28 mouse cellular contexts compared by ENCODE assay signal in genomic region chr19:4240247-4240668, GRCm38 (mm10). TPM values are rescaled to one million over a fixed set of nuclear protein-coding genes. Genes with fewer than 3 reads are reported as not detected.
DNase-seq lines count a peak whose midpoint lies in the region; ATAC-seq and TF ChIP-seq lines count a peak whose summit lies in the region.
"Had no signal": no experiment of that assay in that cellular context is flagged by ENCODE, and none has a peak within 500 bp of the region (broad histone marks: within the 10 kb centered on the region; RNA-seq: fewer than 3 reads in every experiment).

No protein-coding gene starts in this region.

- H3K4me2 ChIP-seq in kidney, postnatal 0 days (ENCODE audit: low read length), result no peak overlapping the region
- no peak overlapping the region for H3K4me2 ChIP-seq in neural tube, embryonic 15.5 days
- H3K4me2 ChIP-seq: embryonic facial prominence, embryonic 12.5 days; heart, embryonic 13.5 days; hindbrain, embryonic 15.5 days; midbrain, embryonic 11.5 days; neural tube, embryonic 12.5 days had no signal

- no peaks in the 10 kb centered on the region for H3K27me3 ChIP-seq in kidney, postnatal 0 days (ENCODE audit: insufficient read depth, low read length)
- no peaks in the 10 kb centered on the region for H3K27me3 ChIP-seq in neural tube, embryonic 15.5 days (replicated peaks)
- H3K27me3 ChIP-seq: embryonic facial prominence, embryonic 12.5 days; hindbrain, embryonic 15.5 days had no signal

- H3K9ac ChIP-seq in kidney, postnatal 0 days (ENCODE audit: low read depth, low read length), result no peak overlapping the region
- no peak overlapping the region for H3K9ac ChIP-seq in neural tube, embryonic 15.5 days (replicated peaks)
- H3K9ac ChIP-seq: embryonic facial prominence, embryonic 12.5 days; heart, embryonic 13.5 days; hindbrain, embryonic 15.5 days; neural tube, embryonic 12.5 days had no signal

- 33% methylated on average over 8 of the region's 8 CpGs for WGBS in kidney, postnatal 0 days
- 68% methylated on average over 8 of the region's 8 CpGs for WGBS in neural tube, embryonic 15.5 days

- no peak; the same call in 1 of the 2 replicates for ATAC-seq in kidney, postnatal 0 days (replicated peaks; ENCODE audit: low FRiP score, low read depth)
- ATAC-seq in neural tube, embryonic 15.5 days (ENCODE audit: low FRiP score), result no peak
- ATAC-seq: CD4-positive, CD25-positive, alpha-beta regulatory T cell, adult 4 months; forebrain, embryonic 14.5 days; midbrain, embryonic 16.5 days had no signal

- H3K9me3 ChIP-seq in kidney, postnatal 0 days (replicated peaks; ENCODE audit: low read length), result no peaks in the 10 kb centered on the region
- no peaks in the 10 kb centered on the region for H3K9me3 ChIP-seq in neural tube, embryonic 15.5 days (replicated peaks)
- H3K9me3 ChIP-seq: embryonic facial prominence, embryonic 12.5 days; hindbrain, embryonic 15.5 days; neural tube, embryonic 12.5 days had no signal

- no peak overlapping the region for H3K4me3 ChIP-seq in kidney, postnatal 0 days (replicated peaks; ENCODE audit: low read depth, low read length)
- no peak overlapping the region for H3K4me3 ChIP-seq in neural tube, embryonic 15.5 days (replicated peaks)
- H3K4me3 ChIP-seq: embryonic facial prominence, embryonic 12.5 days; heart, embryonic 13.5 days; hindbrain, embryonic 15.5 days; neural tube, embryonic 12.5 days had no signal

- peak; percentile 79 for DNase-seq in kidney, postnatal 0 days (ENCODE audit: low spot score)
- no peak for DNase-seq in kidney, postnatal 14 days
- DNase-seq in neural tube, embryonic 10.5 days (ENCODE audit: extremely low spot score, low spot score), result peak; percentile 40
- peak; percentile 75 for DNase-seq in forelimb bud, embryonic 11.5 days (ENCODE audit: low read depth, low spot score)
- DNase-seq in yolk sac, embryonic 10.5 days (ENCODE audit: low spot score), result peak; percentile 33
- no peak for DNase-seq in right cerebral cortex, adult 18-20 months
- no peak for DNase-seq in thymus, postnatal 0 days (ENCODE audit: low spot score)
- DNase-seq: adrenal gland, postnatal 25 days; cerebellum, adult 18-20 months; cerebellum, postnatal 10 days; gastrocnemius, postnatal 36 days; heart, postnatal 10 days; kidney, adult 2 months; kidney, postnatal 10 days; lung, adult 18-20 months; lung, postnatal 14 days; thymus, postnatal 14 days had no signal

- no peak for TF ChIP-seq CTCF in kidney, postnatal 0 days (IDR thresholded peaks at IDR 0.05; ENCODE audit: low read depth)

- no peaks in the 10 kb centered on the region; the same call in 1 of the 2 replicates for H3K4me1 ChIP-seq in kidney, postnatal 0 days (replicated peaks; ENCODE audit: insufficient read depth, low read length)
- H3K4me1 ChIP-seq in neural tube, embryonic 15.5 days, result no peaks in the 10 kb centered on the region
- H3K4me1 ChIP-seq: heart, embryonic 13.5 days; hindbrain, embryonic 15.5 days; neural tube, embryonic 12.5 days had no signal

- H3K36me3 ChIP-seq in kidney, postnatal 0 days (ENCODE audit: insufficient read depth, low read length), result no peaks in the 10 kb centered on the region
- no peaks in the 10 kb centered on the region for H3K36me3 ChIP-seq in neural tube, embryonic 15.5 days
- H3K36me3 ChIP-seq: embryonic facial prominence, embryonic 12.5 days; heart, embryonic 13.5 days; hindbrain, embryonic 15.5 days; neural tube, embryonic 12.5 days had no signal

- no peak overlapping the region for H3K27ac ChIP-seq in kidney, postnatal 0 days
- H3K27ac ChIP-seq in neural tube, embryonic 15.5 days (replicated peaks), result no peak overlapping the region
- H3K27ac ChIP-seq: embryonic facial prominence, embryonic 12.5 days; heart, embryonic 13.5 days; hindbrain, embryonic 15.5 days; neural tube, embryonic 12.5 days had no signal

RNA-seq across cellular contexts. Expression of gene Pold4, which starts 8.6 kb away (rescaled TPM):
- polyA plus RNA-seq in kidney, postnatal 0 days (2015; fragmentation: Nextera tagmentation; extraction: Ambion mirVana), result 40.9 and 43.6 TPM in 2 replicates
- polyA plus RNA-seq in neural tube, embryonic 15.5 days (2015; fragmentation: Nextera tagmentation; extraction: Ambion mirVana), result 24.7 and 28.0 TPM in 2 replicates
- polyA plus RNA-seq in thymus, postnatal 0 days (2015; fragmentation: Nextera tagmentation; extraction: Ambion mirVana), result 41.2 and 44.3 TPM in 2 replicates

RNA-seq across cellular contexts. Expression of gene AC109138.7, which starts 26.1 kb away (rescaled TPM):
- polyA plus RNA-seq in kidney, postnatal 0 days (2015; fragmentation: Nextera tagmentation; extraction: Ambion mirVana), result not detected in 2 replicates
- not detected in 2 replicates for polyA plus RNA-seq in neural tube, embryonic 15.5 days (2015; fragmentation: Nextera tagmentation; extraction: Ambion mirVana)
- polyA plus RNA-seq in thymus, postnatal 0 days (2015; fragmentation: Nextera tagmentation; extraction: Ambion mirVana), result not detected in 2 replicates
- polyA plus RNA-seq: CD4-positive, CD25-positive, alpha-beta regulatory T cell, adult 4 months; embryonic facial prominence, embryonic 12.5 days; forebrain, embryonic 14.5 days; frontal cortex, adult 2 months; heart, embryonic 13.5 days; hindbrain, embryonic 15.5 days; intestine, embryonic 14.5 days; midbrain, embryonic 11.5 days; midbrain, embryonic 16.5 days; neural tube, embryonic 12.5 days had no signal

RNA-seq across cellular contexts. Expression of gene Clcf1, which starts 26.2 kb away (rescaled TPM):
- 6.5 and 6.7 TPM in 2 replicates for polyA plus RNA-seq in kidney, postnatal 0 days (2015; fragmentation: Nextera tagmentation; extraction: Ambion mirVana)
- 0.78 and 2.2 TPM in 2 replicates for polyA plus RNA-seq in neural tube, embryonic 15.5 days (2015; fragmentation: Nextera tagmentation; extraction: Ambion mirVana)
- polyA plus RNA-seq in thymus, postnatal 0 days (2015; fragmentation: Nextera tagmentation; extraction: Ambion mirVana), result 2.1 and 2.5 TPM in 2 replicates

RNA-seq across cellular contexts. Expression of gene Ssh3, which starts 28.7 kb away (rescaled TPM):
- polyA plus RNA-seq in kidney, postnatal 0 days (2015; fragmentation: Nextera tagmentation; extraction: Ambion mirVana), result 15.6 and 18.8 TPM in 2 replicates
- polyA plus RNA-seq in neural tube, embryonic 15.5 days (2015; fragmentation: Nextera tagmentation; extraction: Ambion mirVana), result 19.8 TPM in 2 replicates
- polyA plus RNA-seq in thymus, postnatal 0 days (2015; fragmentation: Nextera tagmentation; extraction: Ambion mirVana), result 9.4 and 10.1 TPM in 2 replicates

RNA-seq across cellular contexts. Expression of gene Rad9a, which starts 38.8 kb away (rescaled TPM):
- polyA plus RNA-seq in kidney, postnatal 0 days (2015; fragmentation: Nextera tagmentation; extraction: Ambion mirVana), result 22.8 and 25.7 TPM in 2 replicates
- polyA plus RNA-seq in neural tube, embryonic 15.5 days (2015; fragmentation: Nextera tagmentation; extraction: Ambion mirVana), result 24.3 and 27.2 TPM in 2 replicates
- polyA plus RNA-seq in thymus, postnatal 0 days (2015; fragmentation: Nextera tagmentation; extraction: Ambion mirVana), result 29.8 and 33.2 TPM in 2 replicates

Comparison
In these comparisons a context has a peak if more than half of its experiments do, and no peak if none do; other contexts are left out.
1. DNase-seq: peak in kidney, postnatal 0 days (single experiment), neural tube, embryonic 10.5 days (single experiment), forelimb bud, embryonic 11.5 days (single experiment) and yolk sac, embryonic 10.5 days (single experiment); none in kidney, postnatal 14 days (single experiment), right cerebral cortex, adult 18-20 months (single experiment) and thymus, postnatal 0 days (single experiment).